Mouse (Mus musculus): ENCODE measurements around the gene Phrf1.

DNA sequence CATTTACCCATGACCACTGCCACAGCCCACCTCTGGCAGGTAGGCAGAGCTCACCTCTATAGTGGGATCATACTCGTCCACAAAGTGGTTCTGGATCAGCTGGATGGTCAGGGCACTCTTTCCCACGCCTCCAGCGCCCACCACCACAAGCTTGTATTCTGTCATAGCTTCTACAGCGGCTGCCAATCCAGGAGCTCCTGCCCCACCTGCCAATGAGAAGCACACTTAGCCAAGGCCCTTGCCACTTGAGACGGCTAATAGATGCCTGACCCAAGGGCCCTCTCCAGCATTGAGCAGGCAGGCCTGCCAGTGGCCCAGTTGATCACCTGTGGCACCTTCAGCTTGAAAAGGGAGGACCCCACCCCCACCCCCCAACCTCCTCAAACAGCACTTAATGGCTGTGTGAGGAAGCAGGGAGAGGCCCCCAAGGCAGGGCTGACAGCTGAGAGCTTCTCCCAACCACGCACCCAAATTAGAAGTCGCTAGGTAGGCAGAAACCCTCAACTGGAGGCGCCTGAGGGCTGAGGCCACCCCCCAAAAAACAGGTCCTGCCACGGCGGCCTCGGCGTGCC lies 35.7 kb upstream of the Phrf1 start:
- TF ChIP-seq CTCF (IDR thresholded peaks at IDR 0.05; ENCODE audit: insufficient read depth, low read depth, low read length) (no peak), POLR2A (IDR thresholded peaks at IDR 0.05; ENCODE audit: insufficient read depth, low read depth, low read length) (no peak)
